Mouse (Mus musculus): ENCODE data around the gene Banp. TPM values are rescaled to one million over a fixed set of nuclear protein-coding genes. Genes with fewer than 3 reads are reported as not detected.

Banp gene
- total and polyA plus RNA-seq, 3 experiments = 13.1 to 26.9 (median 17.9) TPM

DNA sequence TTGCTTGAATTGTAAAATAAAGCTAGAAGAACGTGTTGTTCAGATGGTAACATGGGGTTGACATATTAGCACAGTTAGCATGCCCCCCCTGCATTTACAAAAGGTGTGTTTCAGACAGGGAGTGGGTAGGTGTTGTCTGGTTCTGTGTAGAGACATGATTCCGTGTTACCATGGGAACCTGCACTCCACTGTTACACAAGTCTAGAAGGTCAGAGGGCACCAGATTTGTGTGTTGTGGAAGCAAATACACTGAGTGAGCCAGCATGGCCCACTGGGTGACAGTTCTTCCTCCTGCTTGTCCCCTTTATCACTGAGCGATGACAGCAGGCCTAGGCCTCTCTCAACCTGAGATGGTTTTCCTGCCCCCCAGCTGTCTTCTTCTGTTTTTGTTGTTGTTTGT, 46.3 kb downstream of the Banp start:
- TF ChIP-seq CTCF (IDR thresholded peaks at IDR 0.05) (no peak), EP300 (IDR thresholded peaks at IDR 0.05; ENCODE audit: insufficient read depth, low read depth, low read length) (no peak), POLR2A (IDR thresholded peaks at IDR 0.05; ENCODE audit: insufficient read depth, low read depth, low read length) (no peak)
- Histone ChIP-seq H3K36me3 (ENCODE audit: control insufficient read depth, insufficient read depth, low read length) (no peaks in the 10 kb centered on the region), H3K79me2 (replicated peaks; ENCODE audit: control insufficient read depth, insufficient read depth, low read length) (no peaks in the 10 kb centered on the region), H3K27me3 (ENCODE audit: control insufficient read depth, insufficient read depth, low read length) (no peaks in the 10 kb centered on the region), H3K4me3 (no peak overlapping the region), H3K27ac (no peak overlapping the region), H3K4me1 (ENCODE audit: control insufficient read depth, insufficient read depth, low read length) (peaks cover 2% of the 10 kb centered on the region; the same call in 1 of the 2 replicates), H3K9ac (ENCODE audit: low read depth, low read length) (no peak overlapping the region)
- WGBS = 93% methylated on average over 3 of the region's 3 CpGs
- intact Hi-C loops (cut with DNase I) = no loop called here
- no peak for DNase-seq

DNA sequence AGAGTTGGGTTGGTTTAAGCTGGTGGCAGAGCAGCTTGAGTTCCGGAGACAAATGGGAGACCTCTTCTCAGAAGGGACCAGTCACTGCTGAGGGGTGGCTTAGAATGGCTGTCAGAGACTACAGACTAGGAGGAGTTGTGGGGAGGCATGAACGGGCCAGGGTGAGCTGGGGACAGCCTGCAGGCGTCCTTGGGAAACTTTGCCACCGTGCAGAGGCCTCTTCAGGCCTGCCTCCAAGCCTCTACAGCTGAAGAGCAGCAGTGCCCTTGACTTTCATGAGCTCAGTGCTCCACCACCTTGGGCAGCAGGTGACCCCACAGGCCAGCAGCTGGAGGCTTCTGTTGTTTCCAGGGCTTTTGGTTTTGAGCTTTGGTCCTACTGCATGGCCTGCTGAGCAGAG, 49.1 kb downstream of the Banp start:
- no peaks in the 10 kb centered on the region for H3K27me3 ChIP-seq (ENCODE audit: control insufficient read depth, insufficient read depth, low read length)
- TF ChIP-seq POLR2A (IDR thresholded peaks at IDR 0.05; ENCODE audit: insufficient read depth, low read depth, low read length) (no peak), CTCF (IDR thresholded peaks at IDR 0.05) (no peak), EP300 (IDR thresholded peaks at IDR 0.05; ENCODE audit: insufficient read depth, low read depth, low read length) (no peak)
- intact Hi-C loops (cut with DNase I) = no loop called here
- H3K9ac ChIP-seq (ENCODE audit: low read depth, low read length) = no peak overlapping the region
- no peaks in the 10 kb centered on the region for H3K4me1 ChIP-seq (ENCODE audit: control insufficient read depth, insufficient read depth, low read length)
- WGBS = 77% methylated on average over 4 of the region's 4 CpGs
- peak overlapping the region; percentile 48 for H3K27ac ChIP-seq
- H3K36me3 ChIP-seq (ENCODE audit: control insufficient read depth, insufficient read depth, low read length) = no peaks in the 10 kb centered on the region
- H3K79me2 ChIP-seq (replicated peaks; ENCODE audit: control insufficient read depth, insufficient read depth, low read length) = no peaks in the 10 kb centered on the region
- no peak overlapping the region for H3K4me3 ChIP-seq
- DNase-seq = no peak

DNA sequence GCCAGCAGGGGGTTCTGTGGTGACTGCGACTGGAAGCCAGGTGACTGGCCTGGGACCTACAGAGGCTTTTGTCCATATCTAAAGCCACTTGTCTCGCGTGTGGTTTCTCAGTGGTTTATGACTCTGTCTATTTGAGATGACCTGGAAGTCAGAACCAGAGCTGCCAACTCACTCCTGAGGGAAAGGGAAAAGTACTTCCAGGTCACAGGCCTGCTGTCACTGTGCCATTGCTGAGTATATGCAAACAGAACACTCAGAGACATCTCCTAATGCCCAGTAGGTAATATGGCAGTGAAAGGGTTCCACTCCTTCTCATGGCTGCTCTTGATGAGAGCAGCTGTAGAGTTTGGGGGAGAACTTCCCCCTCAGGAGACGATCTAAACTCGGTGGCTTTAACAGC, 49.7 kb downstream of the Banp start:
- Histone ChIP-seq H3K27me3 (ENCODE audit: control insufficient read depth, insufficient read depth, low read length) (no peaks in the 10 kb centered on the region), H3K9ac (ENCODE audit: low read depth, low read length) (no peak overlapping the region), H3K4me1 (ENCODE audit: control insufficient read depth, insufficient read depth, low read length) (no peaks in the 10 kb centered on the region), H3K36me3 (ENCODE audit: control insufficient read depth, insufficient read depth, low read length) (no peaks in the 10 kb centered on the region), H3K4me3 (no peak overlapping the region), H3K27ac (peak overlapping the region; percentile 48), H3K79me2 (replicated peaks; ENCODE audit: control insufficient read depth, insufficient read depth, low read length) (no peaks in the 10 kb centered on the region)
- intact Hi-C loops (cut with DNase I) = no loop called here
- TF ChIP-seq EP300 (IDR thresholded peaks at IDR 0.05; ENCODE audit: insufficient read depth, low read depth, low read length) (no peak), POLR2A (IDR thresholded peaks at IDR 0.05; ENCODE audit: insufficient read depth, low read depth, low read length) (no peak), CTCF (IDR thresholded peaks at IDR 0.05) (no peak; the same call in 1 of the 2 replicates)
- 69% methylated on average over 5 of the region's 5 CpGs for WGBS
- no peak for DNase-seq

DNA sequence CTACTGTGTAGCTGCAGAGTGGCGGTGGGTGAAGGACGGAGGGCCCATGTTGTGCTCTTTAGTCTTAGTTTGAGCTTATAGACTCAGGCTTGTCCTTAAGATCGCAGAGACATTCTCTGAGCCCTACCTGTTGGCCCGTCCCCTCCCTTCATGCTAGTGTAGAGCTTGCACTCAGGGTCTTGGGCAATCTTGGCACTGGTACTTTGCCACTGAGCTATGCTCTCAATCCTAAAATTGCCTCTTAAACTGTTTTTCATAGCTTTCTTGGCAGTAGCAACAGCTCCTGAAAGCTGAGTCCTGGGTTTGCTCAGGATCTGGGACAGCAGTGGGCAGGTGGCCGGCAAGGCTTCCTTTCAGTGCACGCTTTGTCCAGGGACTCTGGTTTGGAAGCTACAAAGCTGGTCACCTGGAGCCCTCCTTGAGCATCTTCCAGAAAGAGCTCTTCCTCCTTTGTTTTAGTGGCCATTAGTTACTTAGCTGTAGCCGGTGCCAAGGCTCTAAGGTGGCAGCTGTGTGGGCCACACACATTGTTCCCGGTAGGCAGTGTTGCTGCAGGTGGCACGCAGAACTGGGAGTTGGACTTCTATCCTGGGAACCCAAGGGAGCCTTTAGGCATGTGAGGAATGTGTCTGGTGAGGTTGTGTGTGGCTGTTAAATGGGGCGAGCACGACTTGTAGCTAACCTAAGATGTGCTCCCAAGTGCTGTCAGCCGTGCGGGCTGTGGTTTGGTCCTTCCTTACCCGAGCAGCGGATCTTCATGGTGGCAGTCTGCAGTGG, 52.0 kb downstream of the Banp start:
- Histone ChIP-seq H3K4me3 (no peak overlapping the region), H3K4me1 (ENCODE audit: control insufficient read depth, insufficient read depth, low read length) (no peaks in the 10 kb centered on the region), H3K79me2 (replicated peaks; ENCODE audit: control insufficient read depth, insufficient read depth, low read length) (no peaks in the 10 kb centered on the region), H3K9ac (ENCODE audit: low read depth, low read length) (no peak overlapping the region), H3K27me3 (ENCODE audit: control insufficient read depth, insufficient read depth, low read length) (no peaks in the 10 kb centered on the region), H3K36me3 (ENCODE audit: control insufficient read depth, insufficient read depth, low read length) (no peaks in the 10 kb centered on the region), H3K27ac (no peak overlapping the region)
- intact Hi-C loops (cut with DNase I) = no loop called here
- TF ChIP-seq POLR2A (IDR thresholded peaks at IDR 0.05; ENCODE audit: insufficient read depth, low read depth, low read length) (no peak), EP300 (IDR thresholded peaks at IDR 0.05; ENCODE audit: insufficient read depth, low read depth, low read length) (no peak), CTCF (IDR thresholded peaks at IDR 0.05) (no peak)
- 93% methylated on average over 15 of the region's 15 CpGs for WGBS
- no peak for DNase-seq

DNA sequence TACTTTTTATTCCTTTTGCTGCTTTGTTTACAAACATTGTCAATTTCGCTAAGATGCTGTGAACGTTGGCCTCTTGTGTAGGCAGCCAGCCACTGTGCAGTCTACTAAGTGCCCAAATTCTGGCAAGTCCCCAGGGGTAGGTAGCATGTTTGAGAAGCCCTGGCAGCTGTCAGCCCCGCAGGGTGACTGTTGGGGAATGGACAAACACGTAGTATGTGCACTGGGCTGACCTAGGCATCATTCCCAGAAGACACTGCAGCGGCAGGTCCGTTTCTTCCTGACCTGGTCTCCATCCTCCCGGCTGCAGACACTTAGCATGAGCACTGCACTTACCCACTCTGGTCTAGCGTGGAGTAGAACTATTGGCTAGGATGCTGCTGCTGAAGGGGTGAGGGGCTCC, 54.1 kb downstream of the Banp start:
- Histone ChIP-seq H3K36me3 (ENCODE audit: control insufficient read depth, insufficient read depth, low read length) (no peaks in the 10 kb centered on the region), H3K79me2 (replicated peaks; ENCODE audit: control insufficient read depth, insufficient read depth, low read length) (no peaks in the 10 kb centered on the region), H3K27me3 (ENCODE audit: control insufficient read depth, insufficient read depth, low read length) (no peaks in the 10 kb centered on the region), H3K9ac (ENCODE audit: low read depth, low read length) (no peak overlapping the region), H3K27ac (no peak overlapping the region), H3K4me1 (ENCODE audit: control insufficient read depth, insufficient read depth, low read length) (no peaks in the 10 kb centered on the region), H3K4me3 (no peak overlapping the region)
- WGBS = 64% methylated on average over 8 of the region's 8 CpGs
- intact Hi-C loops (cut with DNase I) = no loop called here
- DNase-seq = peak; percentile 46 to 59
- TF ChIP-seq EP300 (IDR thresholded peaks at IDR 0.05; ENCODE audit: insufficient read depth, low read depth, low read length) = no peak
- no peak for TF ChIP-seq CTCF (IDR thresholded peaks at IDR 0.05)
- TF ChIP-seq POLR2A (IDR thresholded peaks at IDR 0.05; ENCODE audit: insufficient read depth, low read depth, low read length) = no peak

DNA sequence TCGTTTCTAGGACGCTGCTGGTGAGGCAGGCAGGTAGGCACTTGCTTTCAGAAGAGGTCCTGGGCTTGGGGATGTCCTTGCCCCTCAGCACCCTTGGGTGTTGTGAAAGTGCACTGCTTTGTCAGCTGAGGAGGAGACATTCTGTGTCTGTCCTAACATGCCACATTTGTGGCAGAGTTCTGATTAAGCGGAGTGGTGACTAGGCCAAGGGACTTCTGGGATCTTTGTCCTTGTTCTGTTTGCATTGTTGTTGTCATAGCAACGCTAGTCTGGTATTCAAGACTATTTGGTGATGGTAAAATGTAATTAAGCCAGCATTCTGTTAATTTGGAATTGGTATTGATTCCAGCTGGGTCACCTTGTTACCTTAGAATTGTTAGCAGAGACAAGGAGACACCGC, 54.6 kb downstream of the Banp start:
- Histone ChIP-seq H3K4me1 (ENCODE audit: control insufficient read depth, insufficient read depth, low read length) (no peaks in the 10 kb centered on the region), H3K4me3 (no peak overlapping the region), H3K27ac (no peak overlapping the region), H3K9ac (ENCODE audit: low read depth, low read length) (no peak overlapping the region), H3K79me2 (replicated peaks; ENCODE audit: control insufficient read depth, insufficient read depth, low read length) (no peaks in the 10 kb centered on the region), H3K36me3 (ENCODE audit: control insufficient read depth, insufficient read depth, low read length) (no peaks in the 10 kb centered on the region), H3K27me3 (ENCODE audit: control insufficient read depth, insufficient read depth, low read length) (no peaks in the 10 kb centered on the region)
- TF ChIP-seq POLR2A (IDR thresholded peaks at IDR 0.05; ENCODE audit: insufficient read depth, low read depth, low read length) = no peak
- TF ChIP-seq CTCF (IDR thresholded peaks at IDR 0.05) = no peak
- no peak for TF ChIP-seq EP300 (IDR thresholded peaks at IDR 0.05; ENCODE audit: insufficient read depth, low read depth, low read length)
- intact Hi-C loops (cut with DNase I) = no loop called here
- 80% methylated on average over 5 of the region's 5 CpGs for WGBS
- no peak for DNase-seq
